In the genomic region with DNA sequence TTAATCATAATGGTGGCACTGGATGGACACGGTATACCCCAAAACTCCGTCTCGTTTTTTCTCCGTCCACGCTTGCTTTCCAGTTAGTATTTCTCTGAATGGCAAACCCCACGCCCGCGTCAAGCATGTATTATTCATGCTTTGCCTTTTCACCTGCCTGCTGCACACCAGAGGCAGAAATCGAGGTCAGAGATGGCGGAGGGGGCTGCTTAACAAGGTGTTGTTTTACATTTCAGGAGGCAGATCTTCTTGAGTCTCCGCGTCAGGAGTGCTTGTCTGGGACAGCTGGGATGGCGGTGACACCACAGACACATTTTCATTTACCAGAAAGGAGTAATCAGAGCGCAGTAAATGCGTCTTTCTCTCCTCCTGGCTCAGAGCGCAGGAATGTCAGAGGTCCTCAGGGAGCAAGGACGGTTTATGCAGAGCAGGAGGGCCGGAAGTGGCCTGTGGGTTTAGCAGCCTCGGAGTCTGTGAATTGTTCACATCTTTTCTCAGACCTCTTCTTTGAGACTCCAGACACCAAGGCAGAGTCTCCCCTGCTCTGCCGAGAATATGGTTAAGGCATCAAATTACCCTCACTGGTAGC, we compare ENCODE assay signal across 9 mouse cellular contexts.
DNase-seq lines count a peak whose midpoint lies in the region; ATAC-seq and TF ChIP-seq lines count a peak whose summit lies in the region.
"Had no signal": no experiment of that assay in that cellular context is flagged by ENCODE, and none has a peak within 500 bp of the region (broad histone marks: within the 10 kb centered on the region; RNA-seq: fewer than 3 reads in every experiment).

No protein-coding gene starts in this region.

- H3K9ac ChIP-seq in hindbrain, postnatal 0 days (replicated peaks; ENCODE audit: low read length), result no peak overlapping the region
- no peak overlapping the region for H3K9ac ChIP-seq in midbrain, postnatal 0 days (replicated peaks; ENCODE audit: low read length, poor library complexity, severe bottlenecking)
- H3K9ac ChIP-seq: liver, embryonic 14.5 days had no signal

- H3K4me3 ChIP-seq in hindbrain, postnatal 0 days (ENCODE audit: low read length), result no peak overlapping the region
- H3K4me3 ChIP-seq in midbrain, postnatal 0 days (ENCODE audit: low read depth, low read length), result no peak overlapping the region

- H3K27me3 ChIP-seq in hindbrain, postnatal 0 days (ENCODE audit: insufficient read depth, low read length), result no peaks in the 10 kb centered on the region
- H3K27me3 ChIP-seq in midbrain, postnatal 0 days (ENCODE audit: insufficient read depth, low read length), result no peaks in the 10 kb centered on the region

- 0 out of 2 replicates have a peak overlapping the region, but pooled peaks have one; percentile 0 for H3K4me2 ChIP-seq in hindbrain, postnatal 0 days (ENCODE audit: low read depth, low read length)
- H3K4me2 ChIP-seq in midbrain, postnatal 0 days (ENCODE audit: low read depth, low read length, poor library complexity, severe bottlenecking), result peak overlapping the region; percentile 25; the same call in 1 of the 2 replicates

- no peaks in the 10 kb centered on the region for H3K4me1 ChIP-seq in hindbrain, postnatal 0 days (ENCODE audit: insufficient read depth, low read length)
- no peaks in the 10 kb centered on the region for H3K4me1 ChIP-seq in midbrain, postnatal 0 days (ENCODE audit: insufficient read depth, low read length)

- no peak overlapping the region for H3K27ac ChIP-seq in hindbrain, postnatal 0 days
- H3K27ac ChIP-seq in midbrain, postnatal 0 days (ENCODE audit: low read depth, low read length), result no peak overlapping the region
- H3K27ac ChIP-seq: liver, embryonic 14.5 days had no signal

- no peak for TF ChIP-seq POLR2A in brain, embryonic 14.5 days (IDR thresholded peaks at IDR 0.05; ENCODE audit: borderline replicate concordance, extremely low read depth, insufficient read depth, insufficient read length, poor library complexity, severe bottlenecking)

- TF ChIP-seq CTCF in brain, embryonic 14.5 days (IDR thresholded peaks at IDR 0.05; ENCODE audit: borderline replicate concordance, extremely low read depth, insufficient read depth, insufficient read length), result no peak
- TF ChIP-seq CTCF in hindbrain, postnatal 0 days (IDR thresholded peaks at IDR 0.05; ENCODE audit: low read depth), result no peak
- TF ChIP-seq CTCF in midbrain, postnatal 0 days (IDR thresholded peaks at IDR 0.05), result no peak

- WGBS in hindbrain, postnatal 0 days, result 57% methylated on average over 20 of the region's 20 CpGs
- 58% methylated on average over 20 of the region's 20 CpGs for WGBS in midbrain, postnatal 0 days

- DNase-seq in ES-CJ7 (ENCODE audit: low read depth, low spot score), result peak; percentile 15
- peak; percentile 41 for DNase-seq in brain, embryonic 14.5 days (ENCODE audit: low read depth)
- DNase-seq in hindbrain, postnatal 0 days (ENCODE audit: low spot score), result no peak
- DNase-seq in midbrain, postnatal 0 days (ENCODE audit: low spot score), result no peak
- DNase-seq in right cerebral cortex, postnatal 4 days, result no peak
- DNase-seq in spleen, postnatal 36 days (ENCODE audit: low spot score in 2 of 2), result no peak
- DNase-seq in layer of hippocampus, adult 9-10 months (ENCODE audit: low spot score), result no peak
- DNase-seq: adrenal gland, postnatal 25 days had no signal

- no peaks in the 10 kb centered on the region for H3K36me3 ChIP-seq in hindbrain, postnatal 0 days (ENCODE audit: insufficient read depth, low read length)
- H3K36me3 ChIP-seq in midbrain, postnatal 0 days (ENCODE audit: insufficient read depth, low read length), result no peaks in the 10 kb centered on the region

- no peaks in the 10 kb centered on the region for H3K9me3 ChIP-seq in hindbrain, postnatal 0 days (ENCODE audit: low read length)
- no peaks in the 10 kb centered on the region for H3K9me3 ChIP-seq in midbrain, postnatal 0 days (ENCODE audit: low read length)

- ATAC-seq in hindbrain, postnatal 0 days, result no peak
- ATAC-seq in midbrain, postnatal 0 days (ENCODE audit: low FRiP score), result no peak

Comparison
In these comparisons a context has a peak if more than half of its experiments do, and no peak if none do; other contexts are left out.
1. DNase-seq: peak in ES-CJ7 (single experiment) and brain, embryonic 14.5 days (single experiment); none in hindbrain, postnatal 0 days (single experiment), midbrain, postnatal 0 days (single experiment), right cerebral cortex, postnatal 4 days (single experiment), spleen, postnatal 36 days (0 of 2) and layer of hippocampus, adult 9-10 months (single experiment).